Mouse (Mus musculus) brain, adult 10 weeks (tissue): ENCODE measurements around the gene Ss18l1. TPM values are rescaled to one million over a fixed set of nuclear protein-coding genes. Genes with fewer than 3 reads are reported as not detected.

Source experiments
- polyA plus RNA-seq: library from polyadenylated mRNA; stranded (reverse); fragments of 350-450 nt; fragmentation: Illumina TruSeq; extraction: RNeasy Lipid Tissue Mini Kit (QIAGEN cat#74804); gene quantifications from one replicate; pipeline ENCODE4 v1.2.3, GENCODE M21; 2015; ENCODE audit warnings: low read depth, low replicate concordance

Ss18l1 gene
- 30.5 TPM for polyA plus RNA-seq

GRCm38 (mm10) chr2:180042256-180042857 lies at the start of gene Ss18l1, which contains the start of gene Psma7:
Gene Ss18l1, plus strand, starts transcription at chr2:180042509.
Gene Psma7, minus strand, starts transcription at chr2:180042433.

GRCm38 (mm10) chr2:180024401-180025098 lies 17.8 kb upstream of the Ss18l1 start, which contains the start of gene Lsm14b:
Gene Lsm14b, plus strand, starts transcription at chr2:180024987.

GRCm38 (mm10) chr2:180070481-180071453 lies 28.5 kb downstream of the Ss18l1 start, which contains the start of gene Mtg2:
Gene Mtg2, plus strand, starts transcription at chr2:180070588.

GRCm38 (mm10) chr2:180103978-180104658 lies 61.8 kb downstream of the Ss18l1 start, which contains the start of gene Hrh3:
Gene Hrh3, minus strand, starts transcription at chr2:180104488.

GRCm38 (mm10) chr2:180118661-180119438 lies 76.5 kb downstream of the Ss18l1 start, which contains the start of gene Osbpl2:
Gene Osbpl2, plus strand, starts transcription at chr2:180119306.

Other genes starting within 250 kb of the Ss18l1 start
- 13.3 TPM for gene Taf4, start 65.9 kb upstream of the Ss18l1 start, polyA plus RNA-seq
- 84.5 TPM for gene Lsm14b, start 17.5 kb upstream of the Ss18l1 start, polyA plus RNA-seq
- 269 TPM for gene Psma7, start 76 bp upstream of the Ss18l1 start, polyA plus RNA-seq
- gene Mtg2, start 28.1 kb downstream of the Ss18l1 start, polyA plus RNA-seq: 18.5 TPM
- gene Hrh3, start 62.0 kb downstream of the Ss18l1 start, polyA plus RNA-seq: 70.5 TPM
- gene Osbpl2, start 76.8 kb downstream of the Ss18l1 start, polyA plus RNA-seq: 56.1 TPM
- gene Adrm1, start 129.0 kb downstream of the Ss18l1 start, polyA plus RNA-seq: 92.4 TPM
- 5.9 TPM for gene Lama5, start 183.3 kb downstream of the Ss18l1 start, polyA plus RNA-seq
- gene Rps21, start 214.9 kb downstream of the Ss18l1 start, polyA plus RNA-seq: 1,750 TPM
- gene Cables2, start 231.0 kb downstream of the Ss18l1 start, polyA plus RNA-seq: 27.5 TPM
- gene Rbbp8nl, start 247.4 kb downstream of the Ss18l1 start, polyA plus RNA-seq: not detected